Mouse (Mus musculus) intestine, postnatal 0 days (tissue): ENCODE results near the gene Rnf11. TPM values are rescaled to one million over a fixed set of nuclear protein-coding genes. Genes with fewer than 3 reads are reported as not detected.

ENCODE experiments used
- ATAC-seq: fragments of 200-750 bp; cut with Nextera tagmentation; 2 replicates; pipeline ENCODE4 v1.8.0; 2017; ENCODE audit warnings: mild to moderate bottlenecking, moderate TSS enrichment, moderate library complexity
- H3K27ac ChIP-seq: fragments of 300-500 bp; sonication (generic); 2 replicates; pipeline ENCODE4 v1.5.1; 2014; ENCODE audit warnings: mild to moderate bottlenecking, low read depth, low read length, moderate library complexity
- H3K27me3 ChIP-seq: fragments of 300-500 bp; sonication (generic); replicated peaks from 2 replicates; pipeline ENCODE4 v1.6.1; 2014; ENCODE audit warnings: low read length, mixed read lengths; ENCODE audit not compliant: control insufficient read depth, insufficient read depth
- H3K36me3 ChIP-seq: fragments of 300-500 bp; sonication (generic); 2 replicates; pipeline ENCODE4 v1.6.1; 2014; ENCODE audit warnings: mild to moderate bottlenecking, moderate library complexity; ENCODE audit not compliant: control insufficient read depth, insufficient read depth
- H3K4me1 ChIP-seq: fragments of 300-500 bp; sonication (generic); replicated peaks from 2 replicates; pipeline ENCODE4 v1.6.1; 2014; ENCODE audit warnings: antibody characterized with exemption, low read length, mixed read lengths; ENCODE audit not compliant: control insufficient read depth, insufficient read depth
- H3K4me2 ChIP-seq: fragments of 300-500 bp; sonication (generic); replicated peaks from 2 replicates; pipeline ENCODE4 v1.6.1; 2014; ENCODE audit warnings: low read depth, mild to moderate bottlenecking, moderate library complexity
- H3K4me3 ChIP-seq: fragments of 300-500 bp; sonication (generic); 2 replicates; pipeline ENCODE4 v1.5.1; 2014; ENCODE audit warnings: low read depth, low read length
- H3K9ac ChIP-seq: fragments of 300-500 bp; sonication (generic); 2 replicates; pipeline ENCODE4 v1.6.1; 2014; ENCODE audit warnings: mild to moderate bottlenecking, low read depth, low read length
- H3K9me3 ChIP-seq: fragments of 300-500 bp; sonication (generic); 2 replicates; pipeline ENCODE4 v1.6.1; 2016; ENCODE audit warnings: mixed run types; ENCODE audit not compliant: control insufficient read depth
- CTCF ChIP-seq: sonication (generic); IDR thresholded peaks from 2 replicates; pipeline ENCODE4 v1.5.1; 2016; ENCODE audit warnings: low read depth, mild to moderate bottlenecking, control low read depth, antibody characterized with exemption, moderate library complexity
- WGBS: fragments of 180-500 bp; shearing (Covaris S2); extraction: QIAGEN DNeasy Blood & Tissue Kit; methylation state at CpG from one replicate; pipeline ENCODE4 v1.1.7; 2014; 5-methylcytosine and 5-hydroxymethylcytosine counted together
- polyA plus RNA-seq: library from polyadenylated mRNA; unstranded; fragments of >200 nt; fragmentation: Nextera tagmentation; extraction: Ambion mirVana; gene quantifications from 2 replicates; pipeline ENCODE4 v1.2.1, GENCODE M21; 2015

Gene Rnf11
- polyA plus RNA-seq, 1 experiment from 2014 or later = 36.0 TPM

- no peak overlapping the region for H3K4me3 ChIP-seq
Observed at GRCm38 (mm10) chr4:109423438-109423837, 61.1 kb downstream of the Rnf11 start.

GRCm38 (mm10) chr4:109422436-109422835 lies 62.1 kb downstream of the Rnf11 start:
- no peak for TF ChIP-seq CTCF
- no peaks in the 10 kb centered on the region for H3K36me3 ChIP-seq
- H3K9ac ChIP-seq = no peak overlapping the region
- H3K9me3 ChIP-seq = no peaks in the 10 kb centered on the region
- H3K4me1 ChIP-seq = no peaks in the 10 kb centered on the region
- no peak overlapping the region for H3K4me3 ChIP-seq
- 72% methylated on average over 6 of the region's 6 CpGs for WGBS
- no peak overlapping the region for H3K27ac ChIP-seq
- H3K4me2 ChIP-seq = no peak overlapping the region
- no peaks in the 10 kb centered on the region for H3K27me3 ChIP-seq
- no peak for ATAC-seq

More at GRCm38 (mm10) chr4:109423438-109423837, 61.1 kb downstream of the Rnf11 start:
- Histone ChIP-seq H3K9me3 (no peaks in the 10 kb centered on the region), H3K9ac (no peak overlapping the region), H3K27ac (no peak overlapping the region), H3K36me3 (no peaks in the 10 kb centered on the region), H3K4me1 (no peaks in the 10 kb centered on the region), H3K27me3 (no peaks in the 10 kb centered on the region), H3K4me2 (no peak overlapping the region)
- TF ChIP-seq CTCF = no peak
- WGBS = 77% methylated on average over 2 of the region's 2 CpGs
- ATAC-seq = no peak

GRCm38 (mm10) chr4:109421608-109422007 lies 62.9 kb downstream of the Rnf11 start:
- H3K4me1 ChIP-seq = no peaks in the 10 kb centered on the region
- H3K9ac ChIP-seq = no peak overlapping the region
- no peaks in the 10 kb centered on the region for H3K36me3 ChIP-seq
- no peak for TF ChIP-seq CTCF
- no peak overlapping the region for H3K27ac ChIP-seq
- H3K4me3 ChIP-seq = no peak overlapping the region
- WGBS = 77% methylated on average over 7 of the region's 7 CpGs
- no peaks in the 10 kb centered on the region for H3K27me3 ChIP-seq
- H3K4me2 ChIP-seq = no peak overlapping the region
- peak; percentile 18; the same call in 1 of the 2 replicates for ATAC-seq
- no peaks in the 10 kb centered on the region for H3K9me3 ChIP-seq

GRCm38 (mm10) chr4:109420138-109420795 lies 64.3 kb downstream of the Rnf11 start:
- Histone ChIP-seq H3K27me3 (no peaks in the 10 kb centered on the region), H3K4me3 (no peak overlapping the region), H3K9ac (no peak overlapping the region), H3K4me1 (no peaks in the 10 kb centered on the region), H3K27ac (no peak overlapping the region), H3K4me2 (no peak overlapping the region), H3K36me3 (no peaks in the 10 kb centered on the region), H3K9me3 (no peaks in the 10 kb centered on the region)
- ATAC-seq = peak; percentile 54
- WGBS = 57% methylated on average over 8 of the region's 8 CpGs
- TF ChIP-seq CTCF = peak; percentile 57

GRCm38 (mm10) chr4:109419563-109419962 lies 65.0 kb downstream of the Rnf11 start:
- H3K36me3 ChIP-seq = no peaks in the 10 kb centered on the region
- no peak overlapping the region for H3K9ac ChIP-seq
- 85% methylated on average over 4 of the region's 4 CpGs for WGBS
- no peak overlapping the region for H3K4me2 ChIP-seq
- peak; percentile 36; the same call in 1 of the 2 replicates for ATAC-seq
- H3K4me3 ChIP-seq = no peak overlapping the region
- no peaks in the 10 kb centered on the region for H3K4me1 ChIP-seq
- TF ChIP-seq CTCF = no peak
- H3K27me3 ChIP-seq = no peaks in the 10 kb centered on the region
- H3K9me3 ChIP-seq = no peaks in the 10 kb centered on the region
- H3K27ac ChIP-seq = no peak overlapping the region; the same call in 1 of the 2 replicates

GRCm38 (mm10) chr4:109419017-109419416 lies 65.5 kb downstream of the Rnf11 start:
- no peaks in the 10 kb centered on the region for H3K27me3 ChIP-seq
- peak; percentile 45 for ATAC-seq
- H3K27ac ChIP-seq = no peak overlapping the region
- 23% methylated on average over 3 of the region's 3 CpGs for WGBS
- H3K4me2 ChIP-seq = no peak overlapping the region
- no peaks in the 10 kb centered on the region for H3K4me1 ChIP-seq
- H3K9ac ChIP-seq = no peak overlapping the region
- no peaks in the 10 kb centered on the region for H3K9me3 ChIP-seq
- TF ChIP-seq CTCF = no peak
- H3K4me3 ChIP-seq = no peak overlapping the region
- H3K36me3 ChIP-seq = no peaks in the 10 kb centered on the region

GRCm38 (mm10) chr4:109417998-109418397 lies 66.5 kb downstream of the Rnf11 start:
- H3K9me3 ChIP-seq = no peaks in the 10 kb centered on the region
- WGBS = 86% methylated on average over 1 of the region's 1 CpGs
- H3K27me3 ChIP-seq = no peaks in the 10 kb centered on the region
- H3K36me3 ChIP-seq = no peaks in the 10 kb centered on the region
- no peak for ATAC-seq
- no peak overlapping the region for H3K4me2 ChIP-seq
- H3K4me3 ChIP-seq = no peak overlapping the region
- H3K4me1 ChIP-seq = no peaks in the 10 kb centered on the region
- H3K9ac ChIP-seq = no peak overlapping the region
- no peak overlapping the region for H3K27ac ChIP-seq
- TF ChIP-seq CTCF = no peak
